Mouse (Mus musculus) mesoderm, embryonic 11.5 days (tissue): ENCODE measurements around the gene Tmprss13.

Experiments used
- DNase-seq: peaks from one replicate; pipeline ENCODE4 v3.0.0-alpha.2; 2012; ENCODE audit warnings: low read depth, low spot score

Tmprss13 gene

GRCm38 (mm10) chr9:45318855-45319254, at the start of gene Tmprss13:
Gene Tmprss13 (plus strand): TSS chr9:45319100.
- no peak for DNase-seq

- DNase-seq: no peak
Observed at GRCm38 (mm10) chr9:45272213-45272612, 46.7 kb upstream of the Tmprss13 start.

GRCm38 (mm10) chr9:45274218-45274617, 44.7 kb upstream of the Tmprss13 start:
- no peak for DNase-seq

- DNase-seq: no peak
Observed at GRCm38 (mm10) chr9:45274635-45275034, 44.3 kb upstream of the Tmprss13 start.

GRCm38 (mm10) chr9:45280059-45280458, 38.8 kb upstream of the Tmprss13 start:
- no peak for DNase-seq

- no peak for DNase-seq
Observed at GRCm38 (mm10) chr9:45280891-45281290, 38.0 kb upstream of the Tmprss13 start.

- DNase-seq: no peak
Observed at GRCm38 (mm10) chr9:45282466-45282865, 36.4 kb upstream of the Tmprss13 start.

GRCm38 (mm10) chr9:45291481-45292168, 27.3 kb upstream of the Tmprss13 start:
- DNase-seq: no peak

- DNase-seq: peak; percentile 13
Observed at GRCm38 (mm10) chr9:45294210-45295011, 24.5 kb upstream of the Tmprss13 start.

GRCm38 (mm10) chr9:45299231-45300006, 19.5 kb upstream of the Tmprss13 start:
- DNase-seq: peak; percentile 61

- DNase-seq: peak; percentile 95
Observed at GRCm38 (mm10) chr9:45300422-45301104, 18.3 kb upstream of the Tmprss13 start.

GRCm38 (mm10) chr9:45301771-45302170, 17.1 kb upstream of the Tmprss13 start:
- no peak for DNase-seq

GRCm38 (mm10) chr9:45306746-45307410, 12.0 kb upstream of the Tmprss13 start:
- no peak for DNase-seq

GRCm38 (mm10) chr9:45308521-45308920, 10.4 kb upstream of the Tmprss13 start:
- no peak for DNase-seq

GRCm38 (mm10) chr9:45311858-45312257, 7.0 kb upstream of the Tmprss13 start:
- no peak for DNase-seq

- DNase-seq: no peak
Observed at GRCm38 (mm10) chr9:45313913-45314312, 5.0 kb upstream of the Tmprss13 start.

GRCm38 (mm10) chr9:45317635-45318034, 1.3 kb upstream of the Tmprss13 start:
- DNase-seq: no peak

- DNase-seq: no peak
Observed at GRCm38 (mm10) chr9:45321465-45321864, 2.6 kb downstream of the Tmprss13 start.

GRCm38 (mm10) chr9:45321946-45322430, 3.1 kb downstream of the Tmprss13 start:
- no peak for DNase-seq

- no peak for DNase-seq
Observed at GRCm38 (mm10) chr9:45326390-45326789, 7.5 kb downstream of the Tmprss13 start.

- DNase-seq: no peak
Observed at GRCm38 (mm10) chr9:45328263-45328662, 9.4 kb downstream of the Tmprss13 start.
